ENCODE assay signal across 8 mouse cellular contexts in genomic region chr15:25732758-25733428, GRCm38 (mm10).
DNase-seq lines count a peak whose midpoint lies in the region; ATAC-seq and TF ChIP-seq lines count a peak whose summit lies in the region.

No protein-coding gene starts in this region.

- H3K4me1 ChIP-seq in intestine, embryonic 14.5 days (replicated peaks; ENCODE audit: control insufficient read depth, insufficient read depth, low read length), result no peaks in the 10 kb centered on the region
- no peaks in the 10 kb centered on the region for H3K4me1 ChIP-seq in intestine, embryonic 15.5 days (replicated peaks)
- peaks cover 53% of the 10 kb centered on the region for H3K4me1 ChIP-seq in E14TG2a.4 (replicated peaks; ENCODE audit: low read depth, low read length)
- no peaks in the 10 kb centered on the region for H3K4me1 ChIP-seq in hindbrain, embryonic 14.5 days (replicated peaks; ENCODE audit: control insufficient read depth, insufficient read depth, low read length)

- DNase-seq in intestine, embryonic 14.5 days (ENCODE audit: low spot score), result peak; percentile 59
- DNase-seq in brain, adult 2 months (ENCODE audit: low read depth, low spot score), result peak; percentile 68
- peak; percentile 73 for DNase-seq in hindbrain, embryonic 14.5 days (ENCODE audit: low spot score)
- DNase-seq in T-cell, adult 2 months (ENCODE audit: low spot score), result no peak

- ATAC-seq in intestine, embryonic 14.5 days (replicated peaks; ENCODE audit: low FRiP score, low TSS enrichment, low read depth), result no peak
- no peak for ATAC-seq in intestine, embryonic 15.5 days
- peak; percentile 60 for ATAC-seq in hindbrain, embryonic 14.5 days (ENCODE audit: low FRiP score)
- ATAC-seq in megakaryocyte progenitor cell, adult 5-6 weeks (replicated peaks; ENCODE audit: poor library complexity), result peak; percentile 55
- ATAC-seq in monocyte, adult 5-6 weeks (replicated peaks; ENCODE audit: insufficient number of reproducible peaks, low FRiP score, low TSS enrichment, poor library complexity, severe bottlenecking), result no peak

- H3K4me3 ChIP-seq in intestine, embryonic 14.5 days (ENCODE audit: low read depth, low read length), result no peak overlapping the region
- no peak overlapping the region for H3K4me3 ChIP-seq in intestine, embryonic 15.5 days (replicated peaks)
- no peak overlapping the region for H3K4me3 ChIP-seq in E14TG2a.4 (replicated peaks; ENCODE audit: low read length)
- H3K4me3 ChIP-seq in hindbrain, embryonic 14.5 days (replicated peaks; ENCODE audit: low read length), result no peak overlapping the region

- no peaks in the 10 kb centered on the region for H3K27me3 ChIP-seq in intestine, embryonic 14.5 days (replicated peaks; ENCODE audit: control insufficient read depth, insufficient read depth, low read length)
- H3K27me3 ChIP-seq in intestine, embryonic 15.5 days (replicated peaks), result no peaks in the 10 kb centered on the region
- H3K27me3 ChIP-seq in E14TG2a.4 (ENCODE audit: insufficient read depth, low read length), result no peaks in the 10 kb centered on the region
- H3K27me3 ChIP-seq in hindbrain, embryonic 14.5 days (ENCODE audit: control insufficient read depth, insufficient read depth, low read length), result no peaks in the 10 kb centered on the region

- TF ChIP-seq CTCF in E14TG2a.4 (conservative IDR thresholded peaks at IDR 0.05; ENCODE audit: low read length), result peak; percentile 77

- no peak overlapping the region for H3K27ac ChIP-seq in intestine, embryonic 14.5 days (ENCODE audit: low read depth)
- no peak overlapping the region for H3K27ac ChIP-seq in intestine, embryonic 15.5 days
- H3K27ac ChIP-seq in hindbrain, embryonic 14.5 days, result no peak overlapping the region

- no peaks in the 10 kb centered on the region for H3K9me3 ChIP-seq in intestine, embryonic 14.5 days (ENCODE audit: control insufficient read depth, low read length)
- H3K9me3 ChIP-seq in intestine, embryonic 15.5 days, result no peaks in the 10 kb centered on the region
- H3K9me3 ChIP-seq in E14TG2a.4 (ENCODE audit: low read length), result no peaks in the 10 kb centered on the region
- no peaks in the 10 kb centered on the region for H3K9me3 ChIP-seq in hindbrain, embryonic 14.5 days (ENCODE audit: control insufficient read depth, low read length)

- H3K36me3 ChIP-seq in intestine, embryonic 14.5 days (ENCODE audit: control insufficient read depth, insufficient read depth, low read length), result peaks cover 43% of the 10 kb centered on the region
- peaks cover 13% of the 10 kb centered on the region for H3K36me3 ChIP-seq in intestine, embryonic 15.5 days
- peaks cover 67% of the 10 kb centered on the region for H3K36me3 ChIP-seq in E14TG2a.4 (ENCODE audit: insufficient read depth, low read length)
- H3K36me3 ChIP-seq in hindbrain, embryonic 14.5 days (replicated peaks; ENCODE audit: control insufficient read depth, insufficient read depth), result no peaks in the 10 kb centered on the region

- no peak overlapping the region for H3K9ac ChIP-seq in intestine, embryonic 14.5 days (ENCODE audit: low read length)
- H3K9ac ChIP-seq in intestine, embryonic 15.5 days, result no peak overlapping the region
- no peak overlapping the region for H3K9ac ChIP-seq in hindbrain, embryonic 14.5 days

- 83% methylated on average over 8 of the region's 8 CpGs for WGBS in intestine, embryonic 14.5 days
- WGBS in intestine, embryonic 15.5 days, result 83% methylated on average over 8 of the region's 8 CpGs
- WGBS in hindbrain, embryonic 14.5 days, result 65% methylated on average over 8 of the region's 8 CpGs

- H3K4me2 ChIP-seq in intestine, embryonic 14.5 days (ENCODE audit: low read length), result no peak overlapping the region
- H3K4me2 ChIP-seq in intestine, embryonic 15.5 days (replicated peaks), result no peak overlapping the region
- H3K4me2 ChIP-seq in hindbrain, embryonic 14.5 days (replicated peaks), result no peak overlapping the region

Comparison
In these comparisons a context has a peak if more than half of its experiments do, and no peak if none do; other contexts are left out.
1. ATAC-seq: peak in hindbrain, embryonic 14.5 days (single experiment) and megakaryocyte progenitor cell, adult 5-6 weeks (single experiment); none in intestine, embryonic 14.5 days (single experiment), intestine, embryonic 15.5 days (single experiment) and monocyte, adult 5-6 weeks (single experiment).